Mouse (Mus musculus) stomach, embryonic 16.5 days (tissue): ENCODE measurements at regions not wholly inside any gene's neighbourhood (a gene's known extent, or its start where the extent isn't known, plus 50 kb on each side); places are given as distances from the start of the nearest gene placed in this dataset.

Source experiments
- ATAC-seq: fragments of 200-750 bp; cut with Nextera tagmentation; 2 replicates; pipeline ENCODE4 v1.8.0; 2017; ENCODE audit warnings: moderate number of reproducible peaks, moderate TSS enrichment; ENCODE audit not compliant: insufficient read depth, low FRiP score
- H3K27ac ChIP-seq: fragments of 300-500 bp; sonication (generic); 2 replicates; pipeline ENCODE4 v1.5.1; 2014; ENCODE audit warnings: low read length
- H3K27me3 ChIP-seq: fragments of 300-500 bp; sonication (generic); 2 replicates; pipeline ENCODE4 v1.6.1; 2014; ENCODE audit warnings: low read length, control low read depth, mixed read lengths; ENCODE audit not compliant: control insufficient read depth, insufficient read depth
- H3K36me3 ChIP-seq: fragments of 300-500 bp; sonication (generic); 2 replicates; pipeline ENCODE4 v1.6.1; 2014; ENCODE audit warnings: low read length; ENCODE audit not compliant: control insufficient read depth, insufficient read depth
- H3K4me1 ChIP-seq: fragments of 300-500 bp; sonication (generic); 2 replicates; pipeline ENCODE4 v1.6.1; 2014; ENCODE audit warnings: low read length, control low read depth, mixed read lengths; ENCODE audit not compliant: control insufficient read depth, insufficient read depth
- H3K4me2 ChIP-seq: fragments of 300-500 bp; sonication (generic); 2 replicates; pipeline ENCODE4 v1.6.1; 2014; ENCODE audit warnings: low read depth, low read length, mixed read lengths
- H3K4me3 ChIP-seq: fragments of 300-500 bp; sonication (generic); replicated peaks from 2 replicates; pipeline ENCODE4 v1.5.1; 2014; ENCODE audit warnings: mild to moderate bottlenecking, low read length
- H3K9ac ChIP-seq: fragments of 300-500 bp; sonication (generic); 2 replicates; pipeline ENCODE4 v1.6.1; 2014; ENCODE audit warnings: low read length
- H3K9me3 ChIP-seq: fragments of 300-500 bp; sonication (generic); replicated peaks from 2 replicates; pipeline ENCODE4 v1.6.1; 2016; ENCODE audit warnings: low read length, control low read depth; ENCODE audit not compliant: control insufficient read depth
- WGBS: fragments of 180-500 bp; shearing (Covaris S2); extraction: QIAGEN DNeasy Blood & Tissue Kit; methylation state at CpG from one replicate; pipeline ENCODE4 v1.1.7; 2014; 5-methylcytosine and 5-hydroxymethylcytosine counted together

DNA sequence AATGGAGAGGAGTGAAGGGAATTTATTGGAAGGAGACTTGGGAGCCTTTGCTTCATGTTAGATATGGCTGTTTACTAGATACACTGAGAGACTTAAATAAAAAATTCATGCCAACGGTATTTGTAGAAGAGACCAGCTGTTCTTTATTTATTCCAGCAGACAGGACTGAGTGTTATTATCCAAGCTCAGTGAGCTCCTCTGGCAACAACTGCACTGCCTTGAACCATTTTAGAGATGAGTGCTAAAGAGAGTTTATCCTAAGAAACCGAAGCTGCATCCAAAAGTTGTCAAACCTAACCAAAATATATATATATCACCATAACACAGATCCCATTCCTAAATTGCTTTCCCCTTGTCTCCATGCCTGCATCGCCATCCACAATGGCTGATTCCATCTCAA is 247.0 kb downstream of the Gm11361 start:
- Histone ChIP-seq H3K36me3 (no peaks in the 10 kb centered on the region), H3K4me3 (no peak overlapping the region), H3K4me2 (no peak overlapping the region), H3K27me3 (no peaks in the 10 kb centered on the region), H3K9ac (no peak overlapping the region), H3K4me1 (peaks cover 7% of the 10 kb centered on the region), H3K9me3 (no peaks in the 10 kb centered on the region), H3K27ac (no peak overlapping the region; the same call in none of the 2 replicates)
- no peak; the same call in 1 of the 2 replicates for ATAC-seq
- 53% methylated on average over 3 of the region's 3 CpGs for whole genome bisulfite sequencing

DNA sequence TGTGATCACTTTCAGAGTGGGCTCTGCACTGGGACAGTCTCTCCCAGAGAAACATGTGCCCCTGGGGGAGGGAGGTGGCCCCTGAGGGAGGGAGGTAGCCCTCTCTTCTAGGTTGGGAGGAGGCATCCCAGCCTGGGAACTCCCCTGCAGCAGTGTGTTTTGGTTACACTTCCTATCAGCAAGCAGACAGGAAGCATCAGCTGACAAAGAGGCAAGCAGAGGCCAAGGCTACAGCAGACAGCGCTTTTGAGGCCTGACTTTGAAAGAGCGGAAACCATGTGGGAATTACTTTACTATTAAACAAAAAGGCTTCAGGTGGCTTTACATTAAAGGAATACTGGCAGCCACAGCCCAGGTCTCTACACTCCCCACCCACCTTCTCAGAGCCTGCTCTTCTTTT is 244.8 kb downstream of the Gm11361 start:
- H3K4me1 ChIP-seq: peaks cover 4% of the 10 kb centered on the region; the same call in 1 of the 2 replicates
- H3K27ac ChIP-seq: no peak overlapping the region
- H3K4me3 ChIP-seq: no peak overlapping the region
- H3K27me3 ChIP-seq: no peaks in the 10 kb centered on the region
- no peak overlapping the region for H3K9ac ChIP-seq
- ATAC-seq: peak; percentile 58; the same call in 1 of the 2 replicates
- WGBS: 33% methylated on average over 2 of the region's 2 CpGs
- no peaks in the 10 kb centered on the region for H3K36me3 ChIP-seq
- no peak overlapping the region for H3K4me2 ChIP-seq
- no peaks in the 10 kb centered on the region for H3K9me3 ChIP-seq

DNA sequence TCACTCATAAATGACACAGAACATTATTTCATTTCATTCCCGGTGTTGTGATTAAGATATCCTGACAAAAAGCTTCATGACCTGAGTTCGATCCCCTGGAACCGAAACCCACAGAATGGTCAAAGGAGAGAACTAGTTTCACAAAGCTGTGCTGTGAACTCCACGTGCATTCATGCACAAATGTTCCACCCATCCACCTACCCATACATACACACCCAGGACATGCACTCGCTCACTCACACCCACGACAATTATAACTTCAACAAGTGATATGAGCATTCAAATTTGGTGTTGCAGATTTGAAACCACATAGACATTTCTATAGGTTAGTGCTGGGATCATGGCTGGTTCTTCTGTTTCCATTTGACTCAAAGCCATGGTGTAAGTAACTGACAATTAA is 243.4 kb downstream of the Gm11361 start:
- Histone ChIP-seq H3K27ac (no peak overlapping the region), H3K27me3 (no peaks in the 10 kb centered on the region), H3K9ac (no peak overlapping the region), H3K9me3 (no peaks in the 10 kb centered on the region), H3K4me2 (no peak overlapping the region), H3K36me3 (no peaks in the 10 kb centered on the region), H3K4me3 (no peak overlapping the region), H3K4me1 (peaks cover 4% of the 10 kb centered on the region; the same call in 1 of the 2 replicates)
- ATAC-seq: no peak
- WGBS: 94% methylated on average over 6 of the region's 6 CpGs

DNA sequence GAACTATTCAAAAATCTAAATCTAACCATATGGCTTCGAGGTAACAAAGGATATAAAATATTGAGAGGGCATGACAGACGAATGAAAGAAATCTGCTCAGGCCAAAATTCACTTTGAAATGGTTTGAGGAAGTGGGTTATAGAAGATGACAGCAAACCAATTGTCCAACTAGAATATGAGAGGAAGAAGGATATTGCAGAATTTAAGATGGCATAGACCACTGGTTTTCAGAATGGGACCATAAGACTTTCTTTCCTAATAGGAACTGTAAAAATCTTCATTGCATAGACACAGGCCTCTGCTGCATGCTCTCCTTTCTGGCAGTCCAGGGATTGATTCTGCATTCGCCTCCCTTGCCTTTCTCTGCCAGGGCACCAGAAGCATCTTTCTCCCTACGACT is 240.2 kb downstream of the Gm11361 start:
- H3K4me3 ChIP-seq: no peak overlapping the region
- no peaks in the 10 kb centered on the region for H3K27me3 ChIP-seq
- no peaks in the 10 kb centered on the region for H3K9me3 ChIP-seq
- WGBS: 90% methylated on average over 4 of the region's 4 CpGs
- H3K27ac ChIP-seq: no peak overlapping the region
- H3K36me3 ChIP-seq: no peaks in the 10 kb centered on the region
- peaks cover 8% of the 10 kb centered on the region; the same call in 1 of the 2 replicates for H3K4me1 ChIP-seq
- no peak for ATAC-seq
- no peak overlapping the region for H3K4me2 ChIP-seq
- H3K9ac ChIP-seq: no peak overlapping the region

DNA sequence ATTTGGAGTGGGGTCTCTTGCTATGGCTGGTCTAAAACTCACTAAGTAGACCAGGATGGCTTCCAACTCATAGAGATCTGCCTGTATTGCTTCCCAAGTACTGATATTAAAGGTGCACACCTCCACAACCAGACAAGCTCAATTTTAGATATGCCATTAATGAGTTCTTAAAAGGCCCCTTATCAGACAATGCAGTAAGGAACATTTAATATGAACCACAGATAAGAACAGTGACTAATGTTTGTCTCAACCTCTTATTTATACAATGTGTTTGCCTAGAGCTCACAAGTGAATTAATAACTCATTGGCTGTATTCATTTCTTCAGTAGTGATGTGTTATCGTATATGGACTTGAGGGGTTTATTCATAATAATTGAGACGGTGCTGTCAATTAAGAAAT is 234.7 kb downstream of the Gm11361 start:
- H3K27me3 ChIP-seq: no peaks in the 10 kb centered on the region
- no peaks in the 10 kb centered on the region for H3K36me3 ChIP-seq
- H3K27ac ChIP-seq: no peak overlapping the region
- H3K9ac ChIP-seq: no peak overlapping the region
- H3K4me1 ChIP-seq: 0 out of 2 replicates have a peak, but pooled peaks cover 4% of the 10 kb centered on the region
- H3K9me3 ChIP-seq: no peaks in the 10 kb centered on the region
- no peak for ATAC-seq
- WGBS: 63% methylated on average over 2 of the region's 2 CpGs
- no peak overlapping the region for H3K4me3 ChIP-seq
- no peak overlapping the region for H3K4me2 ChIP-seq

DNA sequence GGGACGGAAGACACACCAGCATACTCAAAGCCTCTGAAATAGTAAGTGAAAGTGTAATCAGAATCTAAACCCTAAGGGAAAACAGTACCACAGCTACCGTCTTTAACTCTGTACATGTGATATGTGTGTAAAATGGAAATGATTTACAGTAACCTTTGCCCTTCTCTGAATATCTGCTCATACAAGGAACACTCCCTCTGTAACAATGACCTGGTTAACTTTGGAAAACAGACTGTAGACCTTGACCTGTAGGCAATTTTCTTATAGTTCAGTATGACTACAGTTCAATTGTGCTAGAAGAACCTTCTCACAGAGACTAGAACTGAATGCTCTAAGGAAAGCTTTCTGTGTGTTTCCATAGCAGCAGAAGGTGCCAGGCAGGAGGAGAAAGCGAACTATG is 226.4 kb downstream of the Gm11361 start:
- ATAC-seq: no peak

DNA sequence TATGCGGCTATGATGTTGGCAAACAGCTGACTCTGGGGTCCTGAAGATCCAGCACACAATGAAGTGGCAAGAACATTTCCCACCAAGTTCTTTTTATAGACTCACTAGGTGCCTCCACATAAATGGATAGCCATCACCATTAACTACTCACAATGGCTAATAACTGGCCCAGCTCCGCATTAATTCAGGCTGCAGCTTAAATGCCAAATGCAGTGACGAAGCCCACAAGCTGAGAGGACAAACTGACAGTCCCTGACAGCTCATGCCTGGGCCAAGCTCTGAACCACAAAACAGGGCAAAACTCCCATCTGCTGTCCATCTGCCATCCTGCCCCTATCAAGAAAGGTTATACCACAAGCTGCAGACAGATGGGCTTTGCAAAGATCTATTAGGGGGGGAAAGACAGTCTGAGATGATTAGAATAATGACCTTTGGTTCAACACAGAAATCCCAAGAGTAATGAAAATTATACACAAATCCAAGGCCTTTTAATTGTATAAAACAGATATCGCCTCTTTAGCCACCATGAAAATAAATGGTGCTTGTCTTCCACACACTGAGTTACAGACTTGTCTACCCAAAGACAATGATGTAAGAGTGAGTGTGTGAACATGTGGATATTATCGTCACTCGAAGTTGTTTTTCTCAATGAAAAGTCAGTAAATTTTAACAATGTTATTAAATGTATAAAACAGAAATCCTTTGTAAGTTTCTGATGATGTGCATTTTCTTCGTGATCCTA is 224.1 kb downstream of the Gm11361 start:
- no peaks in the 10 kb centered on the region for H3K9me3 ChIP-seq
- H3K36me3 ChIP-seq: no peaks in the 10 kb centered on the region
- ATAC-seq: peak; percentile 47; the same call in 1 of the 2 replicates
- no peak overlapping the region for H3K4me3 ChIP-seq
- WGBS: 67% methylated on average over 7 of the region's 7 CpGs
- no peaks in the 10 kb centered on the region for H3K4me1 ChIP-seq
- H3K27ac ChIP-seq: no peak overlapping the region
- no peak overlapping the region for H3K9ac ChIP-seq
- no peak overlapping the region for H3K4me2 ChIP-seq
- H3K27me3 ChIP-seq: no peaks in the 10 kb centered on the region

More for the DNA sequence above, 226.4 kb downstream of the Gm11361 start:
- H3K36me3 ChIP-seq: no peaks in the 10 kb centered on the region
- H3K4me3 ChIP-seq: no peak overlapping the region
- H3K27me3 ChIP-seq: no peaks in the 10 kb centered on the region
- no peak overlapping the region for H3K4me2 ChIP-seq
- no peak overlapping the region for H3K9ac ChIP-seq
- WGBS: 55% methylated on average over 3 of the region's 3 CpGs
- no peaks in the 10 kb centered on the region for H3K9me3 ChIP-seq
- H3K4me1 ChIP-seq: no peaks in the 10 kb centered on the region
- no peak overlapping the region for H3K27ac ChIP-seq

DNA sequence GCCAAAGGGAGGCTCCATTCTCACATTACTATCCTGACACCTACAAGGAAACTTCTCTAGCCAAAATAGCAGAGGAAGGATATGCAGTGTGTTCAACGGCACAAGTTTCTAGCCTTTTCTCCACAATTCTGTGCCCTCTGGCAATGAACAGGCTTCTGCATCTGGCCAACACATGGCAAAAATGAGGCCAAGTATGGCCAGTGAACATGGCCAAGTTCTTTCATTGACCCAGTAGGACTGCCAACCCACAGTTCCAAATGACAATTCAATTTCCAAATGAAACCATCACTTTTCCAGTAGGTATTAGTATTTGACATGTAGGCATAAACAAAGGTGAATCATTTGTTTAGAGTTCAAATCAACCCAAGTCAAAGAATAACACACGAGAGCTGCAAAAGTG is 208.8 kb downstream of the Gm11361 start:
- no peaks in the 10 kb centered on the region for H3K36me3 ChIP-seq
- H3K4me3 ChIP-seq: no peak overlapping the region
- no peak overlapping the region for H3K9ac ChIP-seq
- H3K4me1 ChIP-seq: no peaks in the 10 kb centered on the region
- ATAC-seq: no peak
- H3K9me3 ChIP-seq: no peaks in the 10 kb centered on the region
- H3K27me3 ChIP-seq: no peaks in the 10 kb centered on the region
- no peak overlapping the region for H3K27ac ChIP-seq
- H3K4me2 ChIP-seq: no peak overlapping the region
- 77% methylated on average over 2 of the region's 2 CpGs for WGBS

DNA sequence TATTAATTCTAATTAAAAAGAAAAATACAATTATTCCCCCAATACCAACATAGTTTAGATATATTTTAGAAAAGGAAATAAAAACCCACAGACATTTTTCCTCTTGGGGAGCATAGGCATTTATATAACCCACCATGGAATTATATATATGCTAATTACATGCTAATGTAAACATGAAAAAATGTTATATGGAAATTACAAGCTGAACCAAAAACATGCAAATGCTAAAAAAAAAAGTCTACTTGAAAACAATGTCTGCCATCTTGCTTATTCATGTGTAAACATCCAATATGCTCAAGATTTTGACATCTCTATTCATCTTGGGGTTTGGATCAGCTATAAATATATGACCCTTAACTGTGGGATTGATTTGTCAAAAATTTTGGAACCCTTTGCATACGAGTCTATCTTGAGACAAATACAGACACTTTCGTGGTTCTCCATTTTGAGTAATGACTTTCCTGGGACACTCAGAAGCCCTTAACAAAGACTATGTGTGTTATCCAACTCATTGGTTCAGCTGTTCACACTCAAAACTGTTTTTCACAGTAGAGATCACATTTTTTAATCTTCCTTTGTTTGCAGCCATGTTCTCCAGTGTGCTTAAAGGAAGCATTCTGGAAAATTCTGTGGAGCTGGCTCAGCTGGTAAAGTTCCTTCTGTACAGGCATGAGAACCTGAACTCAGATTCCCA is 208.0 kb downstream of the Gm11361 start:
- Histone ChIP-seq H3K27ac (no peak overlapping the region), H3K27me3 (no peaks in the 10 kb centered on the region), H3K4me1 (no peaks in the 10 kb centered on the region), H3K4me3 (no peak overlapping the region), H3K9ac (no peak overlapping the region), H3K4me2 (no peak overlapping the region), H3K9me3 (no peaks in the 10 kb centered on the region), H3K36me3 (no peaks in the 10 kb centered on the region)
- ATAC-seq: no peak
- 70% methylated on average over 2 of the region's 2 CpGs for WGBS
